Mouse (Mus musculus) MEL (cell line): Measurements from ENCODE around the gene Atp2a2. TPM values are rescaled to one million over a fixed set of nuclear protein-coding genes. Genes with fewer than 3 reads are reported as not detected.

Experiments
- DNase-seq: peaks from one replicate; pipeline ENCODE4 v3.0.0; 2011; ENCODE audit warnings: low read depth, low spot score
- H3K27ac ChIP-seq: 2 replicates; pipeline ENCODE4 v1.5.1; 2012; ENCODE audit warnings: low read depth, mild to moderate bottlenecking, control low read depth, low read length, moderate library complexity; ENCODE audit not compliant: control insufficient read depth
- H3K27me3 ChIP-seq, 2 experiments: fragments of 150-350 bp in 1 of 2; sonication (generic) in 1 of 2; 2 replicates each; pipeline ENCODE4 v1.6.1; 2012; ENCODE audit warnings: low read length in 2 of 2, mild to moderate bottlenecking in 2 of 2, improper control_type of control experiment in 1 of 2, moderate library complexity in 1 of 2; ENCODE audit not compliant: insufficient read depth in 2 of 2, control insufficient read depth in 1 of 2
- H3K36me3 ChIP-seq, 2 experiments: 2 replicates each; pipeline ENCODE4 v1.6.1; 2012 to 2014; ENCODE audit warnings: low read length in 2 of 2, improper control_type of control experiment in 1 of 2, inconsistent platforms in 1 of 2, mild to moderate bottlenecking in 1 of 2; ENCODE audit not compliant: insufficient read depth in 2 of 2, control insufficient read depth in 1 of 2
- H3K4me1 ChIP-seq, 2 experiments: fragments of 150-350 bp in 1 of 2; sonication (generic) in 1 of 2; 2 replicates each; pipeline ENCODE4 v1.6.1; 2012; ENCODE audit warnings: low read length in 2 of 2, improper control_type of control experiment in 1 of 2, mild to moderate bottlenecking in 1 of 2; ENCODE audit not compliant: insufficient read depth in 2 of 2, control insufficient read depth in 1 of 2
- H3K4me3 ChIP-seq, 2 experiments: fragments of 150-350 bp in 1 of 2; sonication (generic) in 1 of 2; 2 replicates each; pipeline ENCODE4 v1.5.1; 2012; ENCODE audit warnings: low read depth in 2 of 2, low read length in 2 of 2, mild to moderate bottlenecking in 2 of 2, moderate library complexity in 2 of 2, control low read depth in 1 of 2, improper control_type of control experiment in 1 of 2; ENCODE audit not compliant: control insufficient read depth in 1 of 2, insufficient read depth in 1 of 2
- H3K79me2 ChIP-seq: 2 replicates; pipeline ENCODE4 v1.6.1; 2012; ENCODE audit warnings: mild to moderate bottlenecking, low read length, moderate library complexity; ENCODE audit not compliant: control insufficient read depth, poor library complexity, insufficient read depth
- H3K9ac ChIP-seq: 2 replicates; pipeline ENCODE4 v1.6.1; 2012; ENCODE audit warnings: low read depth, mild to moderate bottlenecking, control low read depth, low read length, moderate library complexity; ENCODE audit not compliant: control insufficient read depth, poor library complexity, severe bottlenecking
- H3K9me3 ChIP-seq: fragments of 150-350 bp; sonication (generic); replicated peaks from 2 replicates; pipeline ENCODE4 v1.6.1; 2012; ENCODE audit warnings: mild to moderate bottlenecking, low read length, improper control_type of control experiment, moderate library complexity; ENCODE audit not compliant: insufficient read depth
- E2F4 ChIP-seq: IDR thresholded peaks from 2 replicates; pipeline ENCODE4 v1.6.1; 2011; ENCODE audit warnings: low read depth, low read length, improper control_type of control experiment, borderline replicate concordance
- ELF1 ChIP-seq: IDR thresholded peaks from 2 replicates; pipeline ENCODE4 v1.6.1; 2014; ENCODE audit warnings: low read depth, mild to moderate bottlenecking, inconsistent platforms, low read length, improper control_type of control experiment, moderate library complexity
- EP300 ChIP-seq, 2 experiments: IDR thresholded peaks; 2 replicates each; pipeline ENCODE4 v1.6.1; 2011; ENCODE audit warnings: improper control_type of control experiment in 2 of 2, low read length in 2 of 2, low read depth in 1 of 2, mild to moderate bottlenecking in 1 of 2
- GATA1 ChIP-seq: IDR thresholded peaks from 2 replicates; pipeline ENCODE4 v1.6.1; 2011; ENCODE audit warnings: low read depth, low read length, improper control_type of control experiment
- JUND ChIP-seq: IDR thresholded peaks from 2 replicates; pipeline ENCODE4 v1.6.1; 2011; ENCODE audit warnings: low read depth, mild to moderate bottlenecking, improper control_type of control experiment, low read length
- MEF2A ChIP-seq: IDR thresholded peaks from 2 replicates; pipeline ENCODE4 v1.6.1; 2014; ENCODE audit warnings: low read depth, mild to moderate bottlenecking, inconsistent platforms, low read length, improper control_type of control experiment; ENCODE audit not compliant: poor library complexity, insufficient replicate concordance, severe bottlenecking; ENCODE audit errors: extremely low read depth
- MYC ChIP-seq: IDR thresholded peaks from 2 replicates; pipeline ENCODE4 v1.6.1; 2011; ENCODE audit warnings: low read depth, mild to moderate bottlenecking, low read length, improper control_type of control experiment, moderate library complexity
- NRF1 ChIP-seq: IDR thresholded peaks from 2 replicates; pipeline ENCODE4 v1.6.1; 2014; ENCODE audit warnings: low read depth, mild to moderate bottlenecking, inconsistent platforms, low read length, improper control_type of control experiment, moderate library complexity; ENCODE audit not compliant: poor library complexity, insufficient read depth, severe bottlenecking
- RAD21 ChIP-seq: IDR thresholded peaks from 2 replicates; pipeline ENCODE4 v1.6.1; 2011; ENCODE audit warnings: mild to moderate bottlenecking, low read depth, low read length, improper control_type of control experiment
- SMC3 ChIP-seq: IDR thresholded peaks from 2 replicates; pipeline ENCODE4 v1.6.1; 2011; ENCODE audit warnings: low read depth, low read length, improper control_type of control experiment
- TCF12 ChIP-seq: IDR thresholded peaks from 2 replicates; pipeline ENCODE4 v1.6.1; 2014; ENCODE audit warnings: low read depth, mild to moderate bottlenecking, inconsistent platforms, low read length, improper control_type of control experiment, moderate library complexity
- UBTF ChIP-seq: IDR thresholded peaks from 2 replicates; pipeline ENCODE4 v1.6.1; 2012; ENCODE audit warnings: low read depth, mild to moderate bottlenecking, inconsistent platforms, low read length, improper control_type of control experiment, moderate library complexity, borderline replicate concordance; ENCODE audit not compliant: insufficient read depth
- USF1 ChIP-seq: IDR thresholded peaks from 2 replicates; pipeline ENCODE4 v1.6.1; 2014; ENCODE audit warnings: low read depth, mild to moderate bottlenecking, inconsistent platforms, low read length, improper control_type of control experiment, moderate library complexity
- USF2 ChIP-seq, 2 experiments: IDR thresholded peaks; 2 replicates each; pipeline ENCODE4 v1.6.1; 2011 to 2012; ENCODE audit warnings: improper control_type of control experiment in 2 of 2, low read length in 2 of 2, borderline replicate concordance in 1 of 2, inconsistent platforms in 1 of 2, low read depth in 1 of 2, mild to moderate bottlenecking in 1 of 2; ENCODE audit not compliant: insufficient read depth in 1 of 2
- ZC3H11A ChIP-seq: IDR thresholded peaks from 2 replicates; pipeline ENCODE4 v1.6.1; 2012; ENCODE audit warnings: low read depth, mild to moderate bottlenecking, inconsistent platforms, low read length, improper control_type of control experiment
- ZNF384 ChIP-seq: IDR thresholded peaks from 2 replicates; pipeline ENCODE4 v1.6.1; 2012; ENCODE audit warnings: low read depth, mild to moderate bottlenecking, inconsistent platforms, low read length, improper control_type of control experiment
- polyA plus RNA-seq, 2 experiments: library from polyadenylated mRNA; stranded (reverse) in 1 of 2; unstranded in 1 of 2; fragments of >175 nt in 1 of 2; fragments of >200 nt in 1 of 2; gene quantifications; 2 replicates each; pipeline versions ENCODE4 v1.2.1 to v1.2.4; 2012; ENCODE audit warnings: low replicate concordance in 2 of 2, low read depth in 1 of 2; ENCODE audit not compliant: insufficient read length in 2 of 2, insufficient read depth in 1 of 2, missing spikeins in 1 of 2
- total RNA-seq: library from RNA; depleted of rRNA; stranded (reverse); fragments of 300-350 nt; gene quantifications from 2 replicates; pipeline ENCODE4 v1.2.3, GENCODE M21; 2012

Atp2a2 gene
- total and polyA plus RNA-seq, 3 experiments = 117 to 199 (median 176) TPM

DNA sequence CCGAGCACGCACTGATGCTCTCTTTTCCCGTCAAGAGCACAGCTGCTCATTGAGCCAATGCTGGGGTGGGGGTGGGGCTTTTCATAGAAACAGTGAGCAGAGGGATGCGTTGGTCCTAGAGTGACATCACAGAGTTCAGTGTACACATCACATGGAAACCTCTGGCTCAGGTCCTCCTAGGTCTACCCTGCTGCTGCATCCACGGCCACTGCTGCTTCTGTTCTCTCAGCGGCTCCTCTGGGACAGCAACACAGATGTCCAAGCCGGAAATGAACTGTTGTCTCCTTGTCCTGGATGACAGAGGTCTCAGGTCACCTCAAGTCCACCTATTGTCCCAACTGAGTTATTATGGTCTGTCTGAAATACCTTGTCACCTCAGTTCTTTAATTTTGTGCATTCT, 52.1 kb downstream of the Atp2a2 start:
- Histone ChIP-seq H3K36me3 (no peaks in the 10 kb centered on the region; a peak in 1 of 4 replicates), H3K4me3 (no peak overlapping the region), H3K79me2 (no peaks in the 10 kb centered on the region), H3K9me3 (no peaks in the 10 kb centered on the region), H3K27me3 (no peaks in the 10 kb centered on the region), H3K4me1 (no peaks in the 10 kb centered on the region), H3K27ac (no peak overlapping the region), H3K9ac (no peak overlapping the region)
- no peak for DNase-seq
- no peak for TF ChIP-seq ZC3H11A
- TF ChIP-seq JUND = no peak
- no peak for TF ChIP-seq ZNF384
- no peak for TF ChIP-seq NRF1
- TF ChIP-seq SMC3 = no peak
- no peak for TF ChIP-seq MYC
- TF ChIP-seq EP300 (IDR thresholded peaks at IDR 0.05; ENCODE audit: low read depth in 1 of 2, low read length in 2 of 2) = no peak
- TF ChIP-seq GATA1 = no peak
- TF ChIP-seq E2F4 = no peak
- TF ChIP-seq USF1 = no peak
- no peak for TF ChIP-seq MEF2A
- no peak for TF ChIP-seq TCF12
- TF ChIP-seq ELF1 = no peak
- no peak for TF ChIP-seq USF2 (IDR thresholded peaks at IDR 0.05; ENCODE audit: borderline replicate concordance in 1 of 2, insufficient read depth in 1 of 2, low read depth in 1 of 2, low read length in 2 of 2)
- no peak for TF ChIP-seq UBTF

DNA sequence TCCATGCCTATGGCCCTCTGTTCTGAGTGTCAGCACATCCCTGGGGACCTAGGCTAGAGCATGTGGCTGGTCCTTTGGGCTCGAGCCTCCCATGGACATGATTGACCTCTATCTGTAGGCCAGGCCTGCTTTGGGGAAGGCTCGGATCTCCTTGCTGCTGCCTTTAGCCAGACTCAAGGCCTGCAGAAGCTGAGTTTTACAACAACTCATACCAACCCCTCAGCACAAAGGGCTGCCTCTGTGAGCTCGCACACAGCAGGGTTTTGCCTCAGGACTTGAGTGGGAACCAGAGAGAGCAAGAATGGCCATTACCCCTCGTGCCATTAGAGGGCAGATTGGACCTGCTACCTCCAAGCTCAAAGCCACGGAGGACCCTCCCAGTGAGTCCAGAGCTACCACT, 53.2 kb downstream of the Atp2a2 start:
- peak; percentile 5 for TF ChIP-seq RAD21
- no peak for TF ChIP-seq E2F4
- no peak for TF ChIP-seq ZNF384
- no peaks in the 10 kb centered on the region for H3K79me2 ChIP-seq
- no peaks in the 10 kb centered on the region; a peak in 1 of 4 replicates for H3K36me3 ChIP-seq
- H3K27ac ChIP-seq = no peak overlapping the region
- H3K4me3 ChIP-seq = no peak overlapping the region
- DNase-seq = no peak
- H3K9ac ChIP-seq = no peak overlapping the region
- no peaks in the 10 kb centered on the region for H3K9me3 ChIP-seq
- no peaks in the 10 kb centered on the region for H3K4me1 ChIP-seq
- no peaks in the 10 kb centered on the region for H3K27me3 ChIP-seq
